Mouse (Mus musculus) thymus, adult 2 months (tissue): ENCODE measurements around the gene Klf4. TPM values are rescaled to one million over a fixed set of nuclear protein-coding genes. Genes with fewer than 3 reads are reported as not detected.

Experiments used
- DNase-seq: peaks from one replicate; pipeline ENCODE4 v3.0.0; 2021
- H3K27ac ChIP-seq: fragments of 200-500 bp; 2 replicates; pipeline ENCODE4 v1.5.1; 2012; ENCODE audit warnings: low read length, control low read depth; ENCODE audit not compliant: control insufficient read depth, insufficient read depth
- H3K27me3 ChIP-seq: fragments of 200-500 bp; 2 replicates; pipeline ENCODE4 v1.6.1; 2012; ENCODE audit warnings: mild to moderate bottlenecking, low read length, moderate library complexity, mixed read lengths; ENCODE audit not compliant: control insufficient read depth, insufficient read depth
- H3K36me3 ChIP-seq: fragments of 200-500 bp; 2 replicates; pipeline ENCODE4 v1.6.1; 2012; ENCODE audit warnings: mild to moderate bottlenecking, low read length, moderate library complexity; ENCODE audit not compliant: control insufficient read depth, insufficient read depth
- H3K4me1 ChIP-seq: fragments of 200-500 bp; replicated peaks from 2 replicates; pipeline ENCODE4 v1.6.1; 2012; ENCODE audit warnings: low read length; ENCODE audit not compliant: control insufficient read depth, insufficient read depth
- H3K4me3 ChIP-seq: fragments of 200-500 bp; 2 replicates; pipeline ENCODE4 v1.5.1; 2012; ENCODE audit warnings: mild to moderate bottlenecking, low read length, control low read depth, moderate library complexity; ENCODE audit not compliant: control insufficient read depth, insufficient read depth
- CTCF ChIP-seq: fragments of 200-500 bp; IDR thresholded peaks from 2 replicates; pipeline ENCODE4 v1.5.1; 2012; ENCODE audit warnings: mild to moderate bottlenecking, control low read depth, low read length, moderate library complexity, borderline replicate concordance; ENCODE audit not compliant: control insufficient read depth, poor library complexity, insufficient read depth; ENCODE audit errors: extremely low read depth
- POLR2A ChIP-seq: fragments of 200-500 bp; IDR thresholded peaks from 2 replicates; pipeline ENCODE4 v1.6.1; 2012; ENCODE audit warnings: mild to moderate bottlenecking, low read length, control low read depth, moderate library complexity; ENCODE audit not compliant: control insufficient read depth, poor library complexity, insufficient read depth; ENCODE audit errors: extremely low read depth
- WGBS: fragments of 180-500 bp; shearing (Covaris S2); methylation state at CpG from one replicate; pipeline ENCODE4 v1.1.7; 2018; 5-methylcytosine and 5-hydroxymethylcytosine counted together
- polyA plus RNA-seq: library from polyadenylated mRNA; depleted of rRNA; stranded (reverse); fragments of >200 nt; gene quantifications from 2 replicates; pipeline ENCODE4 v1.2.3, GENCODE M21; 2012

Gene Klf4
- polyA plus RNA-seq, 1 experiment: 10.1 TPM

GRCm38 (mm10) chr4:55533803-55534254 lies 1.6 kb upstream of the Klf4 start:
- peaks cover 14% of the 10 kb centered on the region; the same call in 1 of the 2 replicates for H3K27me3 ChIP-seq
- WGBS: 40% methylated on average over 23 of the region's 23 CpGs
- TF ChIP-seq CTCF (no peak), POLR2A (no peak)
- H3K27ac ChIP-seq: no peak overlapping the region
- peaks cover 19% of the 10 kb centered on the region for H3K4me1 ChIP-seq
- H3K36me3 ChIP-seq: no peaks in the 10 kb centered on the region
- H3K4me3 ChIP-seq: no peak overlapping the region
- DNase-seq: no peak

DNA sequence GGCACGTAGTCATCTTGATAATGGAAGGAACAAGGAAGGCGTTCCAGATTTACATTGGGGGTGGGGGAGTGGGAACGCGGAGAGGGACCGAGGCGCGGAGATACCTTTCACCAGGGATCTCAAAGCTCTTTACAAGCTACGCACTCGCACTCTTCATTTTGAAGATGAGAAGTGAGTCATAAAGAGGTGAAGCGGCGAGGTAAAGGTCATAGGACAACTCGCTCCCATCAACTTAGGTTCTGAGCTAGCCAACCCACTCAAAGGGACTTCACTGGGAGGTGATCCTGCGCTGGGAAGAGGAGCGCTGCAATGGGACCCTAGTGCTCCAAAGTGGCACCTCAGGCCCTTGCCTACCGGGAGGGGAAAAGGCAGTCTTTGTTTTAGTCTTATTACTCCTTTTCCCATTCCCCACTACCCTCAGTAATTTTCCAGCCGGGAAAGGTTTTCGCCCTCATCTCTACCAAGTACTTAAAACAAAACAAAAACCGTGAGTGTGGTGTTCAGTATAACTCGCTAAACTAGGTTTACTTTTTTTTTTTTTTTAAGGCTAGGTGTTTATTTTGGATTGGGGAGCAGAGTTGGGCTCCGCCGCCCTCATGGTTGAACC lies 1.0 kb upstream of the Klf4 start:
- Histone ChIP-seq H3K4me1 (peaks cover 19% of the 10 kb centered on the region), H3K27ac (no peak overlapping the region), H3K4me3 (peak overlapping the region; percentile 53), H3K27me3 (peaks cover 14% of the 10 kb centered on the region; the same call in 1 of the 2 replicates), H3K36me3 (no peaks in the 10 kb centered on the region)
- no peak for DNase-seq
- WGBS: 7% methylated on average over 21 of the region's 21 CpGs
- TF ChIP-seq CTCF (no peak), POLR2A (no peak)

GRCm38 (mm10) chr4:55531856-55532406 lies 335 bp downstream of the Klf4 start:
- H3K36me3 ChIP-seq: no peaks in the 10 kb centered on the region
- WGBS: 2% methylated on average over 42 of the region's 42 CpGs
- TF ChIP-seq POLR2A (no peak), CTCF (no peak)
- H3K27ac ChIP-seq: no peak overlapping the region
- H3K4me3 ChIP-seq: peak overlapping the region; percentile 35
- DNase-seq: no peak
- peaks cover 19% of the 10 kb centered on the region for H3K4me1 ChIP-seq
- H3K27me3 ChIP-seq: peaks cover 14% of the 10 kb centered on the region; the same call in 1 of the 2 replicates

GRCm38 (mm10) chr4:55531096-55531855 lies 990 bp downstream of the Klf4 start:
- Histone ChIP-seq H3K4me3 (peak overlapping the region; percentile 8), H3K4me1 (peaks cover 19% of the 10 kb centered on the region), H3K27me3 (peaks cover 14% of the 10 kb centered on the region; the same call in 1 of the 2 replicates), H3K27ac (no peak overlapping the region), H3K36me3 (no peaks in the 10 kb centered on the region)
- DNase-seq: peak; percentile 26
- no peak for TF ChIP-seq CTCF
- TF ChIP-seq POLR2A: no peak
- WGBS: 2% methylated on average over 56 of the region's 56 CpGs

- WGBS: under 1% methylated on average over 20 of the region's 20 CpGs
- no peaks in the 10 kb centered on the region for H3K36me3 ChIP-seq
- peak overlapping the region; percentile 8 for H3K4me3 ChIP-seq
- DNase-seq: peak; percentile 18
- no peak overlapping the region for H3K27ac ChIP-seq
- TF ChIP-seq CTCF (no peak), POLR2A (no peak)
- H3K4me1 ChIP-seq: peaks cover 19% of the 10 kb centered on the region
- peaks cover 14% of the 10 kb centered on the region; the same call in 1 of the 2 replicates for H3K27me3 ChIP-seq
Observed at GRCm38 (mm10) chr4:55530731-55531095, 1.6 kb downstream of the Klf4 start.

DNA sequence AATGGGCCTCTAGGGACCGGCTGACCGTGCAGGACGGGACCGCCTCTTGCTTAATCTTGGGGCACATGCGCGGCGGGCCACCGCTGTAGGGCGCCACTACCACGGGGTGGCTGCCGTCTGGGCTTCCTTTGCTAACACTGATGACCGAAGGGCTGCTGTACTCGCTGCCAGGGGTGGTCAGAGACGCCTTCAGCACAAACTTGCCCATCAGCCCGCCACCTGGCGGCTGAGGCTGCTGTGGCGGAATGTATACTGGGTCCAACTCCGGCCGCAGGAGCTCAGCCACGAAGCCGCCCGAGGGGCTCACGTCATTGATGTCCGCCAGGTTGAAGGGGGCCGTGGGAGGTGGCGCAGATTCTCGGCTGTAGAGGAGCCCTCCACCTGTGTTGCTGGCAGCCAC lies 2.0 kb downstream of the Klf4 start:
- DNase-seq: peak; percentile 33
- Histone ChIP-seq H3K4me1 (peaks cover 19% of the 10 kb centered on the region), H3K4me3 (peak overlapping the region; percentile 8), H3K36me3 (no peaks in the 10 kb centered on the region), H3K27ac (no peak overlapping the region), H3K27me3 (peaks cover 14% of the 10 kb centered on the region; the same call in 1 of the 2 replicates)
- TF ChIP-seq CTCF (peak; percentile 44; the same call in 1 of the 2 replicates), POLR2A (no peak)
- 5% methylated on average over 27 of the region's 27 CpGs for WGBS
